Comparison of ENCODE assay signal across 12 mouse cellular contexts in the genomic region with DNA sequence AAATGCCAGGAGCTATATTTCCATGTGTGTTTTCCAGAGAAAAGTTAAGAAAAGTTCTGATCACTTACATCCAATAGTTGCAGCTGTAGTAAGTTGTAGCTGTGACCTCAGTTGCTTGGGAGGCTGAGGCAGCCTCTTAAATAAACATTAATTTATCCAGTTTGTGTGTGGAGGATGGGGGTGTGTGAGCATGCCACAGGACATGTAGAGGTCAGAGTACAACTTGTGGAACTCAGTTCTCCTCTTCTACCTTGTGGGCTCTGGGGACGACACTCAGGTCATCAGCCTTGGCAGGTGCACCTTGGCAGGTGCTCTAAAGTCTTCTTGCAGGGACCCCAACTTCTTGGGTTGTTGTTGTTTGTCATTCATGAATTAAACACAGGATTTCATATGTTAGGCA. TPM values are rescaled to one million over a fixed set of nuclear protein-coding genes. Genes with fewer than 3 reads are reported as not detected.
"Had no signal": no experiment of that assay in that cellular context is flagged by ENCODE, and none has a peak within 500 bp of the region (broad histone marks: within the 10 kb centered on the region; RNA-seq: fewer than 3 reads in every experiment).

No protein-coding gene starts in this region.

- H3K4me2 ChIP-seq: hindbrain, embryonic 15.5 days; limb, embryonic 15.5 days; liver, embryonic 15.5 days; neural tube, embryonic 15.5 days had no signal

- H3K9ac ChIP-seq: hindbrain, embryonic 15.5 days; limb, embryonic 15.5 days; liver, embryonic 15.5 days; neural tube, embryonic 15.5 days had no signal

- H3K27ac ChIP-seq: hindbrain, embryonic 15.5 days; kidney, postnatal 0 days; limb, embryonic 15.5 days; liver, embryonic 15.5 days; neural tube, embryonic 15.5 days had no signal

- H3K4me3 ChIP-seq: hindbrain, embryonic 15.5 days; limb, embryonic 15.5 days; liver, embryonic 15.5 days; myocyte; neural tube, embryonic 15.5 days had no signal

- H3K4me1 ChIP-seq: hindbrain, embryonic 15.5 days; neural tube, embryonic 15.5 days had no signal

- H3K27me3 ChIP-seq: hindbrain, embryonic 15.5 days; limb, embryonic 15.5 days; liver, embryonic 15.5 days; neural tube, embryonic 15.5 days had no signal

- H3K36me3 ChIP-seq: hindbrain, embryonic 15.5 days; limb, embryonic 15.5 days; liver, embryonic 15.5 days; neural tube, embryonic 15.5 days had no signal

- H3K9me3 ChIP-seq: hindbrain, embryonic 15.5 days; limb, embryonic 15.5 days; liver, embryonic 15.5 days; neural tube, embryonic 15.5 days had no signal

- DNase-seq: layer of hippocampus, adult 9-11 months; layer of hippocampus, postnatal 36 days; midbrain, embryonic 14.5 days; right cerebral cortex, adult 18-20 months; right cerebral cortex, postnatal 25 days; thymus, postnatal 36 days had no signal

RNA-seq across cellular contexts. Expression of gene Klhl35, which starts 58.0 kb away (rescaled TPM):
- polyA plus RNA-seq: myocyte had no signal
